Mouse (Mus musculus): ENCODE data around the gene Lat2.

Gene Lat2

DNA sequence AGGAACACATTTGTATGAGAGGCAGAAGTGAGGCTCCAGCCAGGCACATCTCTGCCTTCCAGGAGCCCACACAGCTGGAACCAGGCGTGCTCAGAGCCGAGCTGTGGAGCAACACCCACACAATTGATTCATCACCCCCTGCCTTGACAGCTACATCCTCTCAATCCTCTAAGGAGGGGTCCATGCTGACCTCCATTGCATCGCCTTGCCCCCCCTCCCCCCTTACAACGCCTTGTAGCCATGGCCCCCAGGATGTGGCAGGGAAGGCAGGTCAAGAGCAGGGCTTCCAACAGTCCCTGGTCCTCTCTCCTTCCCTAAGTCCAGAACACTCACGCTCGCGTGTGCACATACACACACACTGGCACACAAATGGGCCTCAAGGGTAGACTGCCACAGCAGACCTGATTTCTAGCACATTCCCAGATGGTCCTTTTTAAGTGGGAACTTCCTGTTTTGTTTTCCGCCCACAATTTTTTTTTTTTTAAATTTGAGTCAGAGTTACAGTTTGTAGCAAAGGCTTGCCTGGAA is 45.8 kb downstream of the Lat2 start:
- no peak for DNase-seq

DNA sequence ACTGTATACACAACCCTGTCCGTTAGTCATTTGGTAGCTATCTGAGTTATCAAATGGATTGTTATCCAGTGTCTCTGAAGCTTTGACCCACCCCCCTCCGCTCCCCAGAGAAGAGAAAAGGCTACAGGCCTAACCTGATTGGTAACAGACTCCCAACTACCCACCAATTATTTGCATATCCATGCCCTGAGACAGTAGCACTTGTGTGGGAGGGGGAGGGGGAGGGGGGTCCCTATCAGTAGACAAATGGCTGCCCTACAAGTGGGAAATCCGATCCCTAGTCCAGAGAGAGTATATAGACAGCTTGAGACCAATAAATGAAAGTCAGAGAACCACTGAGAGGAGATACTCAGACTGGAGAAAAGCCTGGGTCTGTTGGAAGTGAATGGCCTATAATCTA is 46.8 kb downstream of the Lat2 start:
- no peak for DNase-seq

DNA sequence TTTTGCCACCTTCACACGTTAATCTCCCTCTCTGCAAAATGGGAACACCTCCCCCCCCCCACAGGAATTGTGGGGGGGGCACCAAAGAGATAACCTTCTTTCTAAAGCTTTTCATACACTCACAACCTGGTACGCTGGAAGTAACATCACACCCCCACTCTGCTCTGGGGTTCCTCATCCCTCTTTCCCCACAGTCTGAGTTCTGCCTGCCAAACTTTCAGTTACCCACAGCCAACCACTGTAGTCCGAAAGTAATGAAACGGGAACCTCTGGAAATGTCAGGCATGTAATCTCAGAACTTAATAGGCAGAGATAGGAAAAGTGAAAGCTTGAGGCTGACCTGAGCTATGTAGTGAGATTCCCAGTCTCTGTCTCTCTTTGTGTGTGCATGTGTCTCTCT is 47.4 kb downstream of the Lat2 start:
- DNase-seq, result no peak

DNA sequence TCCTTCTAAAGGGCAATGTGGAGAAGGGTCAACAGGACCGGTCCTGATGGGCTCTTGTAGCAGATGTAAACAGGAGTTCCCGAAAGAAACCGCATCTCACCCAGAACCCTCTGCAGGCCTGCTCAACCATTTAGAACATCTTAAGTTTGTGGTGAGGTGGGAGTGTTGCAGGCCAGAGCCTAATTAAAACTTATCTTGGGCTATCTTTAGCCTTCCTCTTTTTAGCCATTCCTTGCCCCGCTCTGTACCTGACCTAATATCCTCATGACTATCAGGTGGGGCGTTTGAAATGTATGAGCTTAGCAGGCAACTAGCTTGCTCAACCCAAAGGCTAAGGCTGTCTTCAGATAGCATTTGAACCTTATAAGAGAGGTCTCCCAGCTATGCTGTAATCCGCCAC is 49.1 kb downstream of the Lat2 start:
- DNase-seq, result no peak

DNA sequence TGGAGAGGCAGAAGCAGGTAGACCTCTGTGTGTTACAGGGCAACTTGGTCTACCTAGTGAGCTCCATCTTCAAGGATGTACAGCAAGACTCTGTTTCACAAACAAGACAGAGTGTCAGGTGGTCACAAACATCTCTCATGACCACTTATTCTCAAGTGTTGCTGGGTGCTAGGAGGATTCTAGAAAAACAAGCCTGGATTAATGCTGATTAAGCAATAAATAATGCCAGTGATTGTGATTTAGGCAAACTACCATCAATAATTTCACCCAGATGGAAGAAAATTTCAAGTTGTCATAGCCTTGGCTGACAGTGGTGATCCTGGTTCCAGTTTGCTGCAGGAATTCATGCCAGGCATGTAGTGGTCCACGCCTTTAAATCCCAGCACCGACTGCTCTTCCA is 50.6 kb downstream of the Lat2 start:
- DNase-seq, result no peak

DNA sequence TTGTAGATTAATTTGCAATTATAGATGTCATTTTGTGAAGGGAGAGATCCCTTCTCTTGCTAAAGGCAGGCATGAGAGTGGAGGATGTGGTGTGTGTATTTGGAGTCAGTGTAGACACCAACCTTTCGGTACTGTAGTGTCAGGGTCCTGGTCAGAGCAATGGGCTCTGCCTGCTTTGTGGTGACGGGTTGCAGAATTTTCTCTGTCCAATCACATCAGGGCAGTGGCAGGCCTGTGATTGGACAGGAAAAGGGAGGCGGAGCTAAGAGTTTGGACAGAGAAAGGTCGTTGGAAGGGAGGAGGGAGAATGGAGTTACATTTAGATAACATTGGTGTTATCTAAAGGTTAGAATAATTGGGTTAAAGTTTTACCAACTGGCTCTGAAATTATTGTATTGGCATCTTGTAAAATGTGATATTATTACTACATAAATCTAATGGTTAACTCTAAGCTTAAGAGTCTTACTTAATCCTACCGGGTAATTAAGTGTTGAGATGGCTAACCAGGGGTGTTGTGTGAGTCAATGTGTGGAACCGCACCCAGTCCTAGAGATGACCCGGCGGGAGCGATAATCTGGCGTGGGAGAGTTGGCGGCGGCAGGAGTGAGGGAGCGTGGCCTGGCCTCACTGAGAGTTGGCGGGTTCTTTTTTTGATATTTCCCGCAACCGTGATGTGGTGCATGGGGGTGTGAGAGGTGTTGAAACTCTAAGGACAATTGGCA is 54.2 kb downstream of the Lat2 start:
- no peak for DNase-seq

DNA sequence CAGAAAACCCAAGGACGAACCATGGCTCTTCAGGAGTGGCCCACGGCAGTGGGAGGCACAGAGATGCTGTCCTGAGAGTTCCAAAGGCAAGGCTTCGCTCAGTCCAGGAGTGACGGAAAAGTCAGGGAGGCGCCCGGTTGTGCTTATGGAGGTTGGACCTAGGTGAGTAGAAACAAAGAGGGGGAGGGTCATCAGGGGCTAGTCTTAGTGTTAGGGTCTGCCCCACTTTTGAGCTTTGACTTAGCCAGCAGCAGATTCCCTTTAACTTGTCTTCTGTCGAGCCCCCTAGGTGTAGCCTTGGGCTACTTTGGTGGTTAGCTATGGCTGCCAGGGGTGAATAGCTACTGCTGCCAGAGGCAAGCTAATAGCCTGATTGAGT is 54.8 kb downstream of the Lat2 start, which contains the start of gene Syna:
Syna (minus strand) TSS at position 101 of the 379 bp plus-strand sequence.
- DNase-seq, result no peak

DNA sequence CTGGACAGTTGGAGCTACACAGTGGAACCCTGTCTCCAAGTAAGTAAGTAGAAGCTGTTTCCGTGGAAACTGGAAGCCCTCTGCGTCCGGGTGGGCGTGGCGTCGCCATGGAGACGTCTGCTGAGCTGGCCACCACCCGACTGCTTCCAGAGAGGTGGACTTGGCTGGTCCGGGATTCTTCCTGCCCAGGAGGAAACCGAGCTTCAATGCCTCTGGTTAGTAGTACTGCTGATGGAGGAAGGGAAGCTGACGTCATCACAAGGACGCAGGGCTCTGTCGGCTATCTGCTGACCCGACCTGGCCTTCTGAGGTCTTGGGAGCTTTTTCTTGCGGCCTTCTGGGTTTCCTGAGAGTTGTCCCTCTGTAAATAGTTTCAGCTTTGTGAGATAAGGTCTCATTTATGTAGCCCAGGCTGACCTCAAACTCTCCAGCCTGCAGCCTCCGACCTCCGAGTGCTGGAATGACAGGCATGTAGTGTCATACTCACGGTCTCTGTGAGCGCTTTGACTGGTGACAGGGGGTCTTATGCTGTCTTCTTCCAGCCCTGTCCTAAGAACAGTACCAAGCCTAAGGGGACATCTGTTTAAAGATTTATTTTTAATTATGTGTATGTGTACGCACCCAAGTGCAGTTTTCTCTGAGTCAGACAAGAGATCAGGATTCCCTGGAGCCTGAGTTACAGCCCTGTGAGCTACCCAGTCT is 59.2 kb downstream of the Lat2 start:
- peak; percentile 69 to 78 for DNase-seq

DNA sequence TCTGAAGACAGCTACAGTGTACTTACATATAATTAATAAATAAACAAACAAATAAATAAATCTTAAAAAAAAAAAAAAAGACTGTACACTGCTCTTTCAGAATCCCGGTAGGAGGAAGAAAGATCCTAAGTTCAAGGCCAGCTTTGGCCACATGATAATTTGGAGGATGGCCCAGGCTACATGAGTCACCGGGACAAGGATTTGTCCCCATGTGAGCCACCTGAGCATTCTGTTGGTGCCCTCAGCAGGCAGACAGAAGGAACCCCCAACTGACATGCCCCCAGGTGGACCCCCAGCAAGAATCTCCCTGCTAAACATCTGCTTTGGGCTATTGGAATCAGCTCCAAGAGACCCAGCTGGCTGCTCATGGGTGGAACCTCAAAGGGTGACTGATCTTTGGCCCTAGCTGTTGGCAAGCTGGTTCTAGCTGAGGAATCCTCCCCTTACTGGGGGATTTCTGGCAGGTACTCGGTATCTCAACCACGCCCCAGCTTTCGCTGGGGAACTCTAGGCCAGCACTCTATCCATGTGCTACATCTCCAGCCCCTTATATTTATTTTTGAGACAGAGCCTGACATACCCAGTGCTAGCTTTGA is 60.8 kb downstream of the Lat2 start:
- DNase-seq, result no peak

DNA sequence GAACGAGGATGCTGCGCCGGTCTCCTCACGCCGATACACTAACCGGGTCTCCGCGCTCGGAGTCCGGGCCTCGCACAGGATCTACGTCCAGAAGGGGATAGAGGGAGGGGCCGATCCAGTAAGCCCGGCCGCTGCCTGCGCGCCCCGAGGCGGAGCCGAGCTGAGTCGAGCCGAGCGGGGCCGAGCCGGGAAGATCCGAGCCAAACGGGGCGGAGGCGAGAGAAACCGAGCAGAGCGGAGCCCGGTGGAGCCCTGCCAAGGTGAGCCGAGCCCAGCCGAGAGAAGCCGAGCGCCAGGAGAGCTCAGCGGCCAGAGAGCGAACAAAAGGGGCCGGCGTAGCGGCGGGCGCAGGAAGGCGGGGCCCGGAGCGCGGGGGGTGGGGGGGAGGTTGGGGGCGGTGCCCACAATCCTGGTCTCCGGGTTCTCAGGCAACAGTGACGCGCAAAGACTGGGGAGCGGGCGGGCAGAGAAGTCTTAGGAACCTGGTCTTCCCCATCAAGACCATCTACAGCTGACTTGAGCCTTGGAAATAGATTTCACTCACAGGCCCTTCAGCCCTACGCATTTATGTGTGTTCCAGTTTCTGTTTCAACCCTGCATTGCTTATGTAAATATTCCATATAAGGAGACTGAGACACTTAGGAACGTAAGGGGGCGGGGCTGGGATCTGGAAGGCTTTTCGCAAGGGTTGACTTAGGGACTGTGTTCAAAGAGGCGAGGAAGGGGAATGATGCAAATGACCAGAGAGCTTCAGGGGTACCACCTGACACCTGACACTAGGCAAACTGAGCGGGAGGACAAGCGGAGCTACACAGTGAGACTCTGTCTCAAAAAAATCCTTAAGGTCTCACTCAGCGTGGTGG is 62.5 kb downstream of the Lat2 start, which contains the start of gene Clip2:
Clip2 (minus strand) TSS at position 325 of the 863 bp plus-strand sequence.
- DNase-seq, result peak; percentile 100

DNA sequence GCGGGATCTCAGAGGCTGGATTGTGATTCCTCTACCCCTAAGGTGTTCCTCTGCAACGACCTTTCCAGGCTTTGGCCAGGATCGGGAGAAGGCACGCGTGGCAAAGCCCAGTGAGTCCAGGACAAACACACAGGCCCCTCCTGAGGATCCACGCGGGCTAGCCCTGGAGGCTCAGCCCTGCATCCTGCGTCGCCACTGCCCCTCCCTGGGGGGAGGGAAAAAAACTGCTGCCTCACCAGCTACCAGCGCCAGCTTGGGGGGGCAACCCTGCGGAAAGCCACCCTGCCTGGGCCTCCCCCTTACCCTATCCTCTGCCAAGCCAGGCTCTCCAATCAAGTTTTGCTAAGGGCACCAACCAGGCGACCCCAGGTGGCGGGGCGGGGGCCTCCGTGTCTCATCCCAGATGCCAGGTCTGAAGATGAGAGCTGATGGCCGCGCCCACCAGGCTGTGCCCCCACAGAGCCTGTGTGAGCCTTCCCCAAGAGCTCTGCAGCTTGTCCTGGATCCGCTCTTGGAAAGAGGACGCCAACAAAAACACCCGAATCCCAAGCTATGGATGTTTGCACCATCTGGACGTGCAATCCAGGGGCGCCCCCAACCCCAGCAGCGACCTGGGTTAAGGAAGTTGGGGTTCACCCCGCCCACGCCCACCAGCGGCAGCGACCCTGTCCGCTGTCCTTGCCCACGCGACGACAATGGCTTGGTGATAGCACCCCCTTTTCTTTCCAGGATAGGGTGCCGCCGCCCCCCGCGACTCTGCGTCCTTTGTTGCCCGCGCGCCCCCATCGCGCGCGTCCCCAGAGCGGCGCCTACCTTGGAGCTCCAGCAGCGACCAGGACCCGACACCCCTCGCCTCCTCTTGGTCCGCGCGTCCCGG is 63.4 kb downstream of the Lat2 start:
- peak; percentile 68 to 76 for DNase-seq

DNA sequence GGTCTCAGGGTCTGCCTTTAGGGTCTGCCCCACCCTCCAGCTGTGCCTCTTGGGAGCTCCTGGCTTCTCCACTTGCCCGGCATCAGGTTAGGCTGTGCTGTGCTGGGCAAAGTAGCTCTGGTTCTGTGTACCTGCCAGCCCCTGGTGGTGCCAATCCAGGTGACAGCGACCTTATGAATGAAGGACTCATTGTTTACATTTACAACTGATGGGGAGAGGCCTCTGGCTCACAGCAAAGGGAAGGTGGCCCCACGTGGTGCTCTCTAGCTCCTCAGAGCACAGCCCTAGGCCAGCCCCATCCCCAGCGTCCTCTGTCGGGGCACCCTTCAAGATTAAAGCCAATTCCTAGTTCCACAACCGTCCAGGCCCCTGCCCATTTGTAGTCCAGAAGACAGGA is 64.0 kb downstream of the Lat2 start:
- peak in 1 of 2 experiments; percentile 36 for DNase-seq

All from cerebellum, postnatal 14 days (tissue).